Mouse (Mus musculus) cerebellum, adult 2 months (tissue): Measurements from ENCODE around the gene Pnkp.

ENCODE experiments used
- CTCF ChIP-seq: fragments of 200-500 bp; IDR thresholded peaks from 2 replicates; pipeline ENCODE4 v1.5.1; 2011; ENCODE audit warnings: low read depth, mild to moderate bottlenecking, control low read depth, low read length, moderate library complexity, borderline replicate concordance; ENCODE audit not compliant: insufficient read depth
- POLR2A ChIP-seq: fragments of 200-500 bp; IDR thresholded peaks from 2 replicates; pipeline ENCODE4 v1.6.1; 2011; ENCODE audit warnings: low read length, control low read depth, borderline replicate concordance; ENCODE audit not compliant: insufficient read depth

GRCm38 (mm10) chr7:44852259-44853027 lies 4.5 kb upstream of the Pnkp start:
- TF ChIP-seq CTCF (no peak), POLR2A (no peak)
